ENCODE assay signal across 24 mouse cellular contexts in the genomic region with DNA sequence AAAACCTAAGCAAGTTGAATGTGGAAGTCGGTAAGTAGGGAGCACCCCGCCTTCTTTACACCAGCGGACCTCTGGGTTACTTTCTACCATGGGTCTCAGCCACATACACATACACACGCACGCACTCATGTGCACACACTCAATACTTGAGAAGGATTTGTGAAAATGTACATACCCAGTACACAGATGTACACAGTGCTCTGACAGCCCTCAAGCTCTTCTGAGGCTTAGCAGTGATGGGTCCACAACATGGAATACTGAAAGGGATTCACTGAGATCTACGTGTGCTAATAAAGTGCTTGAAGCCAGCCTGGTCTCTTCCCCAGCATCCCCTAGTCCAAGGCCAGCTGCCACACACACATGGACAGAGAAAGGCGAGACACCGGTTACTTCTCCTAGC. TPM values are rescaled to one million over a fixed set of nuclear protein-coding genes. Genes with fewer than 3 reads are reported as not detected.
DNase-seq lines count a peak whose midpoint lies in the region; ATAC-seq and TF ChIP-seq lines count a peak whose summit lies in the region.
"Had no signal": no experiment of that assay in that cellular context is flagged by ENCODE, and none has a peak within 500 bp of the region (broad histone marks: within the 10 kb centered on the region; RNA-seq: fewer than 3 reads in every experiment).

No protein-coding gene starts in this region.

- no peak for TF ChIP-seq CTCF in gastrocnemius, adult 2 months (IDR thresholded peaks at IDR 0.05)

- intact Hi-C loops in gastrocnemius, adult 2 months (cut with DNase I) = no loop called here

- H3K9me3 ChIP-seq in heart, embryonic 10.5 days = no peaks in the 10 kb centered on the region
- H3K9me3 ChIP-seq in midbrain, embryonic 11.5 days (ENCODE audit: control insufficient read depth, low read length) = no peaks in the 10 kb centered on the region
- H3K9me3 ChIP-seq in midbrain, embryonic 14.5 days (ENCODE audit: control insufficient read depth, low read length) = no peaks in the 10 kb centered on the region
- H3K9me3 ChIP-seq: embryonic facial prominence, embryonic 10.5 days; embryonic facial prominence, embryonic 12.5 days; G1E had no signal

- H3K4me3 ChIP-seq in gastrocnemius, adult 2 months = no peak overlapping the region
- H3K4me3 ChIP-seq in heart, embryonic 10.5 days = no peak overlapping the region
- no peak overlapping the region for H3K4me3 ChIP-seq in midbrain, embryonic 11.5 days (ENCODE audit: low read depth, low read length)
- H3K4me3 ChIP-seq in midbrain, embryonic 14.5 days (replicated peaks; ENCODE audit: low read depth, low read length) = no peak overlapping the region
- H3K4me3 ChIP-seq: embryonic facial prominence, embryonic 10.5 days; embryonic facial prominence, embryonic 12.5 days had no signal

- ATAC-seq in midbrain, embryonic 11.5 days (ENCODE audit: low FRiP score) = no peak
- no peak for ATAC-seq in midbrain, embryonic 14.5 days (ENCODE audit: low FRiP score, low TSS enrichment)
- ATAC-seq: activated CD4-positive, CD25-positive, alpha-beta regulatory T cell, adult 4 months; forebrain, embryonic 14.5 days; forebrain, embryonic 16.5 days; Patski had no signal

- no peak overlapping the region for H3K9ac ChIP-seq in midbrain, embryonic 11.5 days (ENCODE audit: low read length)
- H3K9ac ChIP-seq in midbrain, embryonic 14.5 days (replicated peaks; ENCODE audit: low read length) = no peak overlapping the region
- H3K9ac ChIP-seq: embryonic facial prominence, embryonic 12.5 days had no signal

- no peaks in the 10 kb centered on the region for H3K27me3 ChIP-seq in heart, embryonic 10.5 days (ENCODE audit: insufficient read depth, poor library complexity, severe bottlenecking)
- no peaks in the 10 kb centered on the region for H3K27me3 ChIP-seq in midbrain, embryonic 11.5 days (ENCODE audit: control insufficient read depth, insufficient read depth, low read length)
- H3K27me3 ChIP-seq in midbrain, embryonic 14.5 days (ENCODE audit: control insufficient read depth, insufficient read depth, low read length) = no peaks in the 10 kb centered on the region
- H3K27me3 ChIP-seq: embryonic facial prominence, embryonic 12.5 days; Patski had no signal

- H3K36me3 ChIP-seq in heart, embryonic 10.5 days = no peaks in the 10 kb centered on the region; the same call in 1 of the 2 replicates
- H3K36me3 ChIP-seq in midbrain, embryonic 11.5 days (ENCODE audit: control insufficient read depth, insufficient read depth, low read length) = no peaks in the 10 kb centered on the region
- H3K36me3 ChIP-seq in midbrain, embryonic 14.5 days (ENCODE audit: control insufficient read depth, insufficient read depth, low read length) = peaks cover 22% of the 10 kb centered on the region; the same call in 1 of the 2 replicates
- H3K36me3 ChIP-seq: embryonic facial prominence, embryonic 10.5 days; embryonic facial prominence, embryonic 12.5 days; G1E had no signal

- no peak for DNase-seq in gastrocnemius, adult 2 months
- no peak for DNase-seq in gastrocnemius, adult 8-10 months (ENCODE audit: low spot score in 2 of 2)
- DNase-seq in heart, adult 11 months = peak; percentile 82
- DNase-seq in heart, embryonic 10.5 days (ENCODE audit: low spot score) = no peak
- DNase-seq in midbrain, embryonic 11.5 days (ENCODE audit: low spot score, missing footprints) = peak; percentile 75
- DNase-seq in midbrain, embryonic 14.5 days = no peak
- no peak for DNase-seq in urinary bladder, postnatal 10 days (ENCODE audit: low spot score)
- DNase-seq: adrenal gland, adult 8-10 months; adrenal gland, postnatal 14 days; adrenal gland, postnatal 36 days; cerebellum, adult 11-12 months; cerebellum, adult 2 months; cerebellum, adult 9-10 months; cerebellum, postnatal 25 days had no signal

- peaks cover 6% of the 10 kb centered on the region for H3K4me1 ChIP-seq in heart, embryonic 10.5 days
- no peaks in the 10 kb centered on the region for H3K4me1 ChIP-seq in midbrain, embryonic 11.5 days (ENCODE audit: control insufficient read depth, insufficient read depth, low read length)
- H3K4me1 ChIP-seq in midbrain, embryonic 14.5 days (ENCODE audit: control insufficient read depth, insufficient read depth, low read length) = no peaks in the 10 kb centered on the region
- H3K4me1 ChIP-seq: embryonic facial prominence, embryonic 10.5 days had no signal

- H3K4me2 ChIP-seq in midbrain, embryonic 11.5 days = no peak overlapping the region
- no peak overlapping the region for H3K4me2 ChIP-seq in midbrain, embryonic 14.5 days (ENCODE audit: low read length)
- H3K4me2 ChIP-seq: embryonic facial prominence, embryonic 12.5 days had no signal

- H3K27ac ChIP-seq in gastrocnemius, adult 2 months = peak overlapping the region; percentile 62
- H3K27ac ChIP-seq in heart, embryonic 10.5 days = no peak overlapping the region
- no peak overlapping the region for H3K27ac ChIP-seq in midbrain, embryonic 11.5 days (ENCODE audit: low read depth, low read length)
- H3K27ac ChIP-seq in midbrain, embryonic 14.5 days (replicated peaks; ENCODE audit: low read depth, low read length) = no peak overlapping the region
- H3K27ac ChIP-seq: embryonic facial prominence, embryonic 10.5 days; embryonic facial prominence, embryonic 12.5 days had no signal

- 91% methylated on average over 8 of the region's 8 CpGs for WGBS in heart, embryonic 10.5 days
- WGBS in midbrain, embryonic 11.5 days = 93% methylated on average over 8 of the region's 8 CpGs
- 96% methylated on average over 8 of the region's 8 CpGs for WGBS in midbrain, embryonic 14.5 days

RNA-seq across cellular contexts. Expression of a gene that starts 26.7 kb away (rescaled TPM):
- not detected for total RNA-seq in gastrocnemius, adult 2 months (2021)
- total RNA-seq in gastrocnemius, adult 8-10 months (2022) = not detected
- polyA plus RNA-seq in heart, embryonic 10.5 days (2016; fragmentation: Nextera tagmentation; extraction: Ambion mirVana) = not detected in 2 replicates
- not detected in 2 replicates for polyA plus RNA-seq in midbrain, embryonic 11.5 days (2014; fragmentation: Nextera tagmentation; extraction: Ambion mirVana)
- not detected in 2 replicates for polyA plus RNA-seq in midbrain, embryonic 14.5 days (2014; fragmentation: Nextera tagmentation; extraction: Ambion mirVana)
- total RNA-seq: adrenal gland, postnatal 14 days; adrenal gland, postnatal 36 days; G1E had no signal
- polyA plus RNA-seq: cerebellum, adult 2 months; cortical plate, adult 2 months; embryonic facial prominence, embryonic 10.5 days; embryonic facial prominence, embryonic 12.5 days; embryonic facial prominence, embryonic 14.5 days; forebrain, embryonic 11.5 days; forebrain, embryonic 14.5 days; forebrain, embryonic 16.5 days; G1E; Patski had no signal

Comparison
In these comparisons a context has a peak if more than half of its experiments do, and no peak if none do; other contexts are left out.
1. DNase-seq: peak in heart, adult 11 months (single experiment) and midbrain, embryonic 11.5 days (single experiment); none in gastrocnemius, adult 2 months (single experiment), gastrocnemius, adult 8-10 months (0 of 2), heart, embryonic 10.5 days (single experiment), midbrain, embryonic 14.5 days (single experiment) and urinary bladder, postnatal 10 days (single experiment).